Mouse (Mus musculus) intestine, postnatal 0 days (tissue): ENCODE measurements around the gene Ntrk2. TPM values are rescaled to one million over a fixed set of nuclear protein-coding genes. Genes with fewer than 3 reads are reported as not detected.
"Not testable (repeated sequence)": the region's sequence is repeated elsewhere in the genome, so short reads cannot be mapped to it uniquely, and the experiment has no call there.

Experiments used
- ATAC-seq: fragments of 200-750 bp; cut with Nextera tagmentation; 2 replicates; pipeline ENCODE4 v1.8.0; 2017; ENCODE audit warnings: mild to moderate bottlenecking, moderate TSS enrichment, moderate library complexity
- H3K27ac ChIP-seq: fragments of 300-500 bp; sonication (generic); 2 replicates; pipeline ENCODE4 v1.5.1; 2014; ENCODE audit warnings: mild to moderate bottlenecking, low read depth, low read length, moderate library complexity
- H3K27me3 ChIP-seq: fragments of 300-500 bp; sonication (generic); replicated peaks from 2 replicates; pipeline ENCODE4 v1.6.1; 2014; ENCODE audit warnings: low read length, mixed read lengths; ENCODE audit not compliant: control insufficient read depth, insufficient read depth
- H3K36me3 ChIP-seq: fragments of 300-500 bp; sonication (generic); 2 replicates; pipeline ENCODE4 v1.6.1; 2014; ENCODE audit warnings: mild to moderate bottlenecking, moderate library complexity; ENCODE audit not compliant: control insufficient read depth, insufficient read depth
- H3K4me1 ChIP-seq: fragments of 300-500 bp; sonication (generic); replicated peaks from 2 replicates; pipeline ENCODE4 v1.6.1; 2014; ENCODE audit warnings: antibody characterized with exemption, low read length, mixed read lengths; ENCODE audit not compliant: control insufficient read depth, insufficient read depth
- H3K4me2 ChIP-seq: fragments of 300-500 bp; sonication (generic); replicated peaks from 2 replicates; pipeline ENCODE4 v1.6.1; 2014; ENCODE audit warnings: low read depth, mild to moderate bottlenecking, moderate library complexity
- H3K4me3 ChIP-seq: fragments of 300-500 bp; sonication (generic); 2 replicates; pipeline ENCODE4 v1.5.1; 2014; ENCODE audit warnings: low read depth, low read length
- H3K9ac ChIP-seq: fragments of 300-500 bp; sonication (generic); 2 replicates; pipeline ENCODE4 v1.6.1; 2014; ENCODE audit warnings: mild to moderate bottlenecking, low read depth, low read length
- H3K9me3 ChIP-seq: fragments of 300-500 bp; sonication (generic); 2 replicates; pipeline ENCODE4 v1.6.1; 2016; ENCODE audit warnings: mixed run types; ENCODE audit not compliant: control insufficient read depth
- CTCF ChIP-seq: sonication (generic); IDR thresholded peaks from 2 replicates; pipeline ENCODE4 v1.5.1; 2016; ENCODE audit warnings: low read depth, mild to moderate bottlenecking, control low read depth, antibody characterized with exemption, moderate library complexity
- WGBS: fragments of 180-500 bp; shearing (Covaris S2); extraction: QIAGEN DNeasy Blood & Tissue Kit; methylation state at CpG from one replicate; pipeline ENCODE4 v1.1.7; 2014; 5-methylcytosine and 5-hydroxymethylcytosine counted together
- polyA plus RNA-seq: library from polyadenylated mRNA; unstranded; fragments of >200 nt; fragmentation: Nextera tagmentation; extraction: Ambion mirVana; gene quantifications from 2 replicates; pipeline ENCODE4 v1.2.1, GENCODE M21; 2015

Ntrk2 gene
- polyA plus RNA-seq, 1 experiment from 2014 or later: 1.6 TPM

DNA sequence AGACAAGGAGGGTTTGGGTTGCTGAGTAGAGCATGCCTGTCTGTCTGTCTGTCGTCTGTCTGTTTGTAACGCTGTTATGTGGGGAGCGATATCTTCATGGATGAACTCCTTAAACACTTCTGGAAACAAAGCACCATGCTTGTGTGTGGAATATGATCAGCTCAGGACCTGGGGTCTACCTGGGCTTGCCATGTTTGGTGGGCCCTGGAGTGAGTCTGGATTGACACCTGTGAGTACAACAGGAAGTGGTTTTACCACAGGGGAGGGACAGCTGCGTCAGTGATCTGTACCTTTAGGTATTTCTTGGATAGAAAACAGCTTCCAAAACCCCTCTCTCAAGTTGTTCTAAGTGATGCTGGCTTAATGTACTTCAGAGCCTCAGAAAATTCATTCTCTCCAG lies 222.2 kb downstream of the Ntrk2 start:
- Histone ChIP-seq H3K4me1 (no peaks in the 10 kb centered on the region), H3K27me3 (no peaks in the 10 kb centered on the region), H3K9me3 (no peaks in the 10 kb centered on the region), H3K4me3 (no peak overlapping the region), H3K27ac (no peak overlapping the region), H3K9ac (no peak overlapping the region), H3K4me2 (no peak overlapping the region), H3K36me3 (no peaks in the 10 kb centered on the region)
- no peak for ATAC-seq
- WGBS: 91% methylated on average over 4 of the region's 4 CpGs
- TF ChIP-seq CTCF: no peak

DNA sequence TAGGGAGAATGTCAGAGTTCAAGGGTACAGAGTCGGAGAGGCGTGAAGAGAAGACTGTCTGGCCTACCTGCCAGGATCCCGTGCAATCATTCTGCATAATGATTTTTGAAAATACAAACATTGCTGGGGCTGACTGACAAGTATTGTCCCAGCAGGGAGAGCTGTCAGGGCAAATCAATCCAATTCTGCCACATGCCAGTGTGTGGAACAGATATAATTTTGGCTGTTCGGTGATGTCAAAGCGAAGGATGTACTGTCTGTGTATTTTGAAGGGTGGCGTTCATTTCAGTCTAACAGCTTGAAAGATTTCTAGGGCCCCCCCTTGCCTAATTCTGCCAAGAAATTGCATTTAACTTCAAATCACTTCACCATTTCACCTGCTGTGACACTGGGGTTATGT lies 224.2 kb downstream of the Ntrk2 start:
- Histone ChIP-seq H3K4me2 (no peak overlapping the region), H3K9me3 (no peaks in the 10 kb centered on the region), H3K4me1 (no peaks in the 10 kb centered on the region), H3K27me3 (no peaks in the 10 kb centered on the region), H3K27ac (no peak overlapping the region), H3K36me3 (no peaks in the 10 kb centered on the region), H3K9ac (no peak overlapping the region), H3K4me3 (no peak overlapping the region)
- TF ChIP-seq CTCF: no peak
- WGBS: 84% methylated on average over 6 of the region's 6 CpGs
- ATAC-seq: no peak

DNA sequence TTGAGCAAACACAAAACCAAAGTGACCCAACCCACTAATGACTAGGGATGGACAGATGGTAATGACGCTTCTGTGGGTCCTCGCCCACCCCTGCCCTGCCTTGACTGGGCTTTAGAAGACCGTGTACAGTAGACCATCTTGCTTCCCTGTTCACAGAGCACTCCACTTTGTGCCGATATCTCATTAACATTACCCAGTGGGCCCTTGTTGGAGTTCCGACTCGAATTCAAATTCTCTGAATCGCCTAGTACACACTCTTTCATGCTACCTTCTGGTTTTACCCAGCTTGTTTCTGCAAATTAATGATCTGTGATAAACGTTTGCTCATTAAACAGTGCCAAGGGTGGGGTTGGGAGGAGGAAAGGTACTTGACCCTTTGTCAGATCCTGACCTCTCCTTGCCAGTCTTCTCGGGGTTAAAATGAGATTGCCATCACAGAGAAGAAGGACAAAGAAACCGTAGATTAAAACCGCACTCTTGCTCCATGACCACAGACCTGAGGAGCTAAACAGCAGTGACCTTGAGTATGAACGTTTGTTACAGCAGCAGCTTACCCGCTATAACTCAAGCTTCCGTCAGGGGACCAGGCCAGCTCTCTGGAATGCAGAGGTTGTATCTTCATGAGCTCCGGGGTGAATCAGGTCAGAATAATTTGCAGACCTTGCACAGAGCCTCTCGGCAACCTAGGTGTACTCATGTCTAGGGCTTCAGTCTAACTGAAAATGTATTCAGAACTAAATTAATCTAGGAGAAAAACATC lies 234.0 kb downstream of the Ntrk2 start:
- H3K4me2 ChIP-seq: no peak overlapping the region
- no peak for ATAC-seq
- no peak overlapping the region for H3K4me3 ChIP-seq
- 60% methylated on average over 16 of the region's 16 CpGs for WGBS
- TF ChIP-seq CTCF: no peak
- no peaks in the 10 kb centered on the region for H3K36me3 ChIP-seq
- H3K27ac ChIP-seq: no peak overlapping the region
- no peaks in the 10 kb centered on the region for H3K9me3 ChIP-seq
- H3K9ac ChIP-seq: no peak overlapping the region
- no peaks in the 10 kb centered on the region for H3K4me1 ChIP-seq
- H3K27me3 ChIP-seq: no peaks in the 10 kb centered on the region

DNA sequence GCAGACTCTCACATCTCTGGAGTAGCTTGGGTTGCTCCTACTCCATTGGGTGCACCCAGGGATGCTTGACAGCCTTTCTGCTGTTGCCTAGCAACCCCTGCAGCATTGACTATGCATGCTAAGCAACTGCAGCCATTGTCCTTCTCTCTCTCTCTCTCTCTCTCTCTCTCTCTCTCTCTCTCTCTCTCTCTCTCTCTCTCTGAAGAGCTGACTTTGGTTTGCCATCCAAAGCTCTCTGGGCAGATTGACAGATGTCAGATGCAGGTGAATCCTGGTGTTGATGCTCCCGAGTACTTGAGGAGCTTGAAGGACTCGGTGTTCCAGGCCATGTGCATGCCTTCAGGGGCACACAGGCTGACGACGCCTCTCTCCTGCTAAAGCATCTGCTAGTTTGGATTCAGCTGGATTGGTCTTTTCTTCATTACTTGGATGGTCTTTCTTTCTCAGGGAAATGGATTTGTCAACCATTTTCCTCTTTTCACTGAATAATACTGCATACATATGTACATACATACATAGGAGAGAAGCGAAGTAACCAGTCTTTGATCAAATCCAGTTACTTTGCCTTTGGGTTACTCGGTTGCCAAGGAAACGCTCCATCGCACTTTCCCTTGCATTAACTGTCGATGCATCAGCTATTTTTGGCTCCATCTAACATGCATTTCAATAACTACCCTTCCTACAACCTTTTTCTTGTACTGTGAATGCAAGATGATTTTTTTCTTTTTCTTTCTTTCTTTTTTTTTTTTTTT lies 234.8 kb downstream of the Ntrk2 start:
- TF ChIP-seq CTCF: no peak
- no peaks in the 10 kb centered on the region for H3K27me3 ChIP-seq
- no peak overlapping the region for H3K4me2 ChIP-seq
- no peak overlapping the region for H3K4me3 ChIP-seq
- no peak overlapping the region for H3K27ac ChIP-seq
- ATAC-seq: no peak
- H3K9ac ChIP-seq: no peak overlapping the region
- H3K9me3 ChIP-seq: no peaks in the 10 kb centered on the region
- no peaks in the 10 kb centered on the region for H3K36me3 ChIP-seq
- 69% methylated on average over 9 of the region's 9 CpGs for WGBS
- H3K4me1 ChIP-seq: no peaks in the 10 kb centered on the region

DNA sequence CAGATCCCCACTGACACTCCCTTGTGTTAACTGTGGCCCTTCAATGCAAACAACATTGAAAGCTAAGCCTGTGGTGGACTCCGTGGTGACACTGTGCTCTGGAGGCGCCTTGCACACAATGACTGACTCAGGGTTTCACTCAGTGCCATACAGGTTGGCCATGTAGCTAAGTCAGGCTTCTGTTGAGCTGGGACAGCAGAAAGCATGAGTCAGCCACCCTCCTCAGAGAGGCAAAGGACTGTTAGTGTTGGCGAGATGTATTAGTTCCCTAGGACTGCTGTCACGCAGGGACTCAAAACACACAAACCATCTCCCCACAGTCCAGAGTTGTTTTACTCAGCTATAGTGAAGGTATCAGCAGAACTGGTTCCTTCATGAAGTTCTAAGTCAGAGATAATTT lies 245.8 kb downstream of the Ntrk2 start:
- H3K4me1 ChIP-seq: no peaks in the 10 kb centered on the region
- no peaks in the 10 kb centered on the region for H3K9me3 ChIP-seq
- H3K27ac ChIP-seq: no peak overlapping the region
- H3K4me2 ChIP-seq: no peak overlapping the region
- no peak for TF ChIP-seq CTCF
- H3K4me3 ChIP-seq: no peak overlapping the region
- H3K27me3 ChIP-seq: no peaks in the 10 kb centered on the region
- 65% methylated on average over 4 of the region's 4 CpGs for WGBS
- H3K36me3 ChIP-seq: no peaks in the 10 kb centered on the region
- H3K9ac ChIP-seq: no peak overlapping the region
- no peak for ATAC-seq

DNA sequence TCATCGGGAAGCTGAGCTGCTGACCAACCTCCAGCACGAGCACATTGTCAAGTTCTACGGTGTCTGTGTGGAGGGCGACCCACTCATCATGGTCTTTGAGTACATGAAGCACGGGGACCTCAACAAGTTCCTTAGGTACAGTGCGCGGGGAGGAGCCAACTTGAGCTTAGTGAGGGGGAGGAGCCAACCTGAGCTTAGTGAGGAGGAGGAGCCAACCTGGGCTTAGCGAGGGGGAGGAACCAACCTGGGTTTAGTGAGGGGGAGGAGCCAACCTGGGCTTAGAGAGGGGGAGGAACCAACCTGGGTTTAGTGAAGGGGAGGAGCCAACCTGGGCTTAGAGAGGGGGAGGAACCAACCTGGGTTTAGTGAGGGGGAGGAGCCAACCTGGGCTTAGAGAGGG lies 248.0 kb downstream of the Ntrk2 start:
- 70% methylated on average over 8 of the region's 8 CpGs for WGBS
- ATAC-seq, H3K27me3 ChIP-seq, H3K36me3 ChIP-seq, H3K9me3 ChIP-seq, H3K4me2 ChIP-seq, H3K27ac ChIP-seq, H3K9ac ChIP-seq, H3K4me1 ChIP-seq, H3K4me3 ChIP-seq: not testable (repeated sequence)
